ENCODE assay signal across 8 mouse cellular contexts in genomic region chr8:88376836-88377582, GRCm38 (mm10). TPM values are rescaled to one million over a fixed set of nuclear protein-coding genes. Genes with fewer than 3 reads are reported as not detected.
DNase-seq lines count a peak whose midpoint lies in the region; ATAC-seq and TF ChIP-seq lines count a peak whose summit lies in the region.

No protein-coding gene starts in this region.

- H3K4me1 ChIP-seq in forebrain, embryonic 15.5 days: peaks cover 18% of the 10 kb centered on the region
- H3K4me1 ChIP-seq in neural tube, embryonic 15.5 days: peaks cover 17% of the 10 kb centered on the region

- H3K9me3 ChIP-seq in forebrain, embryonic 15.5 days: no peaks in the 10 kb centered on the region
- no peaks in the 10 kb centered on the region for H3K9me3 ChIP-seq in neural tube, embryonic 15.5 days (replicated peaks)

- peak; percentile 16 for DNase-seq in kidney, adult 18-20 months
- DNase-seq in kidney, adult 11 months: no peak
- DNase-seq in brain, embryonic 14.5 days (ENCODE audit: low read depth): peak; percentile 94
- DNase-seq in kidney, postnatal 4 days: peak; percentile 45 to 69
- no peak for DNase-seq in spleen, postnatal 14 days (ENCODE audit: low spot score in 2 of 2)

- no peaks in the 10 kb centered on the region for H3K27me3 ChIP-seq in forebrain, embryonic 15.5 days
- H3K27me3 ChIP-seq in neural tube, embryonic 15.5 days (replicated peaks): no peaks in the 10 kb centered on the region

- WGBS in forebrain, embryonic 15.5 days: 40% methylated on average over 19 of the region's 19 CpGs
- WGBS in neural tube, embryonic 15.5 days: 22% methylated on average over 19 of the region's 19 CpGs

- no peak overlapping the region for H3K9ac ChIP-seq in forebrain, embryonic 15.5 days (replicated peaks)
- no peak overlapping the region for H3K9ac ChIP-seq in neural tube, embryonic 15.5 days (replicated peaks)

- H3K27ac ChIP-seq in forebrain, embryonic 15.5 days (replicated peaks): peak overlapping the region; percentile 25; the same call in 1 of the 2 replicates
- 0 out of 2 replicates have a peak overlapping the region, but pooled peaks have one; percentile 28 for H3K27ac ChIP-seq in neural tube, embryonic 15.5 days (replicated peaks)

- H3K4me3 ChIP-seq in forebrain, embryonic 15.5 days: no peak overlapping the region
- no peak overlapping the region for H3K4me3 ChIP-seq in neural tube, embryonic 15.5 days (replicated peaks)

- no peak overlapping the region for H3K4me2 ChIP-seq in forebrain, embryonic 15.5 days (replicated peaks)
- H3K4me2 ChIP-seq in neural tube, embryonic 15.5 days: peak overlapping the region; percentile 20; the same call in 1 of the 2 replicates

- ATAC-seq in forebrain, embryonic 15.5 days (replicated peaks): peak; percentile 87
- peak; percentile 66; the same call in 1 of the 2 replicates for ATAC-seq in neural tube, embryonic 15.5 days (ENCODE audit: low FRiP score)
- ATAC-seq in megakaryocyte-erythroid progenitor cell, adult 5-6 weeks (replicated peaks; ENCODE audit: low FRiP score, low TSS enrichment, poor library complexity, severe bottlenecking): no peak

- H3K36me3 ChIP-seq in forebrain, embryonic 15.5 days: no peaks in the 10 kb centered on the region
- H3K36me3 ChIP-seq in neural tube, embryonic 15.5 days: no peaks in the 10 kb centered on the region

- TF ChIP-seq CTCF in brain, embryonic 14.5 days (IDR thresholded peaks at IDR 0.05; ENCODE audit: borderline replicate concordance, extremely low read depth, insufficient read depth, insufficient read length): no peak

- TF ChIP-seq POLR2A in brain, embryonic 14.5 days (IDR thresholded peaks at IDR 0.05; ENCODE audit: borderline replicate concordance, extremely low read depth, insufficient read depth, insufficient read length, poor library complexity, severe bottlenecking): no peak

RNA-seq across cellular contexts. Expression of gene Brd7, which starts 15.0 kb away (rescaled TPM):
- 65.6 and 69.2 TPM in 2 replicates for polyA plus RNA-seq in brain, embryonic 14.5 days (2012; rRNA removed)
- polyA plus RNA-seq in forebrain, embryonic 15.5 days (2015; fragmentation: Nextera tagmentation; extraction: Ambion mirVana): 65.4 and 68.7 TPM in 2 replicates
- 56.5 and 64.3 TPM in 2 replicates for polyA plus RNA-seq in neural tube, embryonic 15.5 days (2015; fragmentation: Nextera tagmentation; extraction: Ambion mirVana)
- total RNA-seq in megakaryocyte-erythroid progenitor cell, adult 5-6 weeks (2014; fragmentation: Nextera tagmentation): 79.1 and 115 TPM in 2 replicates
- 106 and 134 TPM in 2 replicates for total RNA-seq in megakaryocyte-erythroid progenitor cell, adult 5-6 weeks (2017)

Comparison
In these comparisons a context has a peak if more than half of its experiments do, and no peak if none do; other contexts are left out.
1. DNase-seq: peak in kidney, adult 18-20 months (single experiment), brain, embryonic 14.5 days (single experiment) and kidney, postnatal 4 days (2 of 2); none in kidney, adult 11 months (single experiment) and spleen, postnatal 14 days (0 of 2).